Mouse (Mus musculus) Patski (cell line): ENCODE data around the gene Ube2b. TPM values are rescaled to one million over a fixed set of nuclear protein-coding genes. Genes with fewer than 3 reads are reported as not detected.

Experiments used
- ATAC-seq: fragments of 100-300 bp; one replicate; pipeline ENCODE4 v1.8.0; 2021
- CTCF ChIA-PET: fragments of 350-600 bp; sonication (Branson Sonifier 250); formaldehyde crosslinking; loops from one replicate; lab custom pipeline; 2022; ENCODE audit warnings: inconsistent platforms; lab: Charles Lee
- POLR2A ChIA-PET: fragments of 350-600 bp; sonication (Branson Sonifier 250); formaldehyde crosslinking; loops from one replicate; lab custom pipeline; 2022; ENCODE audit warnings: antibody characterized with exemption, inconsistent platforms; lab: Charles Lee
- DNase-seq: peaks from one replicate; pipeline ENCODE4 v3.0.0-alpha.2; 2011; ENCODE audit warnings: low read depth, low spot score
- H3K27me3 ChIP-seq: fragments of 371-371 bp; one replicate; pipeline ENCODE4 v1.5.1; 2021
- CTCF ChIP-seq: fragments of 100-300 bp; IDR thresholded peaks from one replicate; pipeline ENCODE4 v1.5.1; 2021
- in situ Hi-C: fragments of 300-500 bp; cut with MboI; formaldehyde crosslinking; loops from 3 replicates; pipeline ENCODE4 v1.11.1; 2018; ENCODE audit warnings: low pct_unique_long_range_greater_than_20kb, mixed read lengths
- polyA plus RNA-seq: library from polyadenylated mRNA; unstranded; gene quantifications from one replicate; pipeline ENCODE4 v1.2.3, GENCODE M21; 2021

Ube2b gene
- 227 TPM for polyA plus RNA-seq

GRCm38 (mm10) chr11:52000290-52000962 lies at the start of gene Ube2b:
TSS of gene Ube2b (minus strand) at chr11:52000762.
- TF ChIP-seq CTCF, result no peak
- DNase-seq, result peak; percentile 88

GRCm38 (mm10) chr11:52046446-52047165 lies 46.0 kb upstream of the Ube2b start:
- no peak for TF ChIP-seq CTCF
- ChIA-PET POLR2A (no interaction called here), CTCF (no interaction called here)
- ATAC-seq (no peak), DNase-seq (no peak)
- in situ Hi-C loops, result loop anchor here (25.0 kb wide), 1 partner anchor 291 kb away; no protein-coding TSS in a partner anchor
- no peaks in the 10 kb centered on the region for H3K27me3 ChIP-seq

More at GRCm38 (mm10) chr11:52000290-52000962, at the start of gene Ube2b:
- ATAC-seq, result peak; percentile 33
- H3K27me3 ChIP-seq, result no peaks in the 10 kb centered on the region
- in situ Hi-C loops, result no loop called here
- ChIA-PET CTCF (no interaction called here), POLR2A (interaction anchor here (0.8 to 1.8 kb wide), 3 partner anchors 36 to 144 kb away, joined by 3 to 4 read pairs (median 3); no protein-coding TSS in a partner anchor)

DNA sequence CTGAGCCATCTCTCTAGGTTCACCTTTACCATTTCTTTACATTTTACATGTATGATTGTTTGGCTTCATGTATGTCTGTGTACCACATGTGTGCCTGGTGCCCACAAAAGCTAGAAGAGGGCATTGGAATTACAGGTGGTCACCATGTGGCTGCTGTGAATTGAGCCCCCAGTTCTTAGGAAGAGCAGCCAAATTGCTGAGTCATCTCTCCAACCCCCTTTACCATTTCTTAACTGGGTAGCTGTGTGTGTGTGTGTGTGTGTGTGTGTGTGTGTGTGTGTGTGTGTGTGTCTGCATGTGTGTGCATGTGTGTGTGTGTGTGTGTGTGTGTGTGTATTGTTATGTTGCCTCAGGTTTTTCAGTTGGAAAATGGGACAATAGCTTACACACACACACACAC lies 43.6 kb upstream of the Ube2b start:
- in situ Hi-C loops, result loop anchor here (25.0 kb wide), 1 partner anchor 293 kb away; no protein-coding TSS in a partner anchor
- DNase-seq (no peak), ATAC-seq (no peak)
- TF ChIP-seq CTCF, result no peak
- ChIA-PET POLR2A (no interaction called here), CTCF (interaction anchor here (1.6 kb wide), 1 partner anchor 9 kb away, joined by 3 read pairs; no protein-coding TSS in a partner anchor)
- no peaks in the 10 kb centered on the region for H3K27me3 ChIP-seq

GRCm38 (mm10) chr11:52043224-52043623 lies 42.7 kb upstream of the Ube2b start:
- H3K27me3 ChIP-seq, result no peaks in the 10 kb centered on the region
- in situ Hi-C loops, result loop anchor here (25.0 kb wide), 1 partner anchor 294 kb away; no protein-coding TSS in a partner anchor
- CTCF ChIA-PET, result interaction anchor here (1.6 kb wide), 1 partner anchor 8 kb away, joined by 3 read pairs; no protein-coding TSS in a partner anchor
- POLR2A ChIA-PET, result no interaction called here
- no peak for ATAC-seq
- no peak for TF ChIP-seq CTCF
- DNase-seq, result no peak

GRCm38 (mm10) chr11:52037659-52038058 lies 37.1 kb upstream of the Ube2b start:
- no peaks in the 10 kb centered on the region for H3K27me3 ChIP-seq
- in situ Hi-C loops, result loop anchor here (25.0 kb wide), 1 partner anchor 300 kb away; no protein-coding TSS in a partner anchor
- CTCF ChIA-PET, result no interaction called here
- POLR2A ChIA-PET, result no interaction called here
- DNase-seq (no peak), ATAC-seq (no peak)
- TF ChIP-seq CTCF, result no peak

GRCm38 (mm10) chr11:52035905-52036304 lies 35.3 kb upstream of the Ube2b start:
- TF ChIP-seq CTCF, result no peak
- ATAC-seq, result no peak
- H3K27me3 ChIP-seq, result no peaks in the 10 kb centered on the region
- ChIA-PET CTCF (interaction anchor here (1.6 kb wide), 1 partner anchor 13 kb away, joined by 3 read pairs; no protein-coding TSS in a partner anchor), POLR2A (interaction anchor here (1.0 to 1.1 kb wide), 2 partner anchors 16 to 36 kb away, joined by 3 read pairs; no protein-coding TSS in a partner anchor)
- in situ Hi-C loops, result loop anchor here (25.0 kb wide), 1 partner anchor 301 kb away; no protein-coding TSS in a partner anchor
- no peak for DNase-seq

DNA sequence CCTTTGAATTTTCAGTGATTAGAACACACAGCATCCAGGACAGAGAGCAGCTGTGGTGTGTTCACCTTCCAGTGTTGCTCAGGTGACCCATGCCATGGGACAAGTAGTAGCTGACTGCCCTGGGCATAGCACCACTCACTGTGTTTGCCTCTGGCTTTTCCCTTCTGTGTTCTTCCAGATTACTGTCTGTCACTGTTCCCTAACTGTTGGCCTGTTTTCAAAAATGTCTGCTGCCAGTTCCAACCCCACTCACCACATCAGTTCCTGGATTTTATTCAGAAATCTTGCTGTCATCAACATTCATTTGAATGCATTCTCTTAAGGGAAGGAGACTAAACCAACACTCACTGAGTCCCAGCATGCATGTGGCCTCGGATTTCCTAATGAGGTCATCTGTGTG lies 33.4 kb upstream of the Ube2b start:
- ChIA-PET CTCF (no interaction called here), POLR2A (no interaction called here)
- DNase-seq (no peak), ATAC-seq (no peak)
- in situ Hi-C loops, result loop anchor here (25.0 kb wide), 1 partner anchor 303 kb away; no protein-coding TSS in a partner anchor
- no peaks in the 10 kb centered on the region for H3K27me3 ChIP-seq
- TF ChIP-seq CTCF, result no peak

- no peaks in the 10 kb centered on the region for H3K27me3 ChIP-seq
- no peak for DNase-seq
- POLR2A ChIA-PET, result interaction anchor here (0.6 kb wide), 1 partner anchor 82 kb away, joined by 4 read pairs; no protein-coding TSS in a partner anchor
- ATAC-seq, result no peak
- in situ Hi-C loops, result loop anchor here (25.0 kb wide), 1 partner anchor 305 kb away; no protein-coding TSS in a partner anchor
- CTCF ChIA-PET, result no interaction called here
- no peak for TF ChIP-seq CTCF
Measured at GRCm38 (mm10) chr11:52032356-52032755, 31.8 kb upstream of the Ube2b start.

DNA sequence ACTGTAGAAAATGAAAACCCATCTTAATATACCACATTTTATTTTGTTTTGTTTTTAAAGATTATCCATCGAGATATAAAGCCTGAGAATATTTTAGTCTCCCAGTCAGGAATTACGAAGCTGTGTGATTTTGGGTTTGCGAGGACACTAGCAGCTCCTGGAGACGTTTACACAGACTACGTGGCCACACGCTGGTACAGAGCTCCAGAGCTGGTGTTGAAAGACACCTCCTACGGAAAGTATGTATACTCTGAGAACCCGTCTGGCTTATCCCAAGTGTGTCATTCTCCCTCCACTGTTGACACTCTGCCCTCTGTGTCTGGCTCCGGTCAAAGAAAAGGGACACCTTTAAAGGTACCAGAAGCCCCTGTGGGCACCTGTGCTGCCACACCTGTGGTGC lies 17.7 kb upstream of the Ube2b start:
- no peak for DNase-seq
- ChIA-PET CTCF (no interaction called here), POLR2A (interaction anchor here (0.5 kb wide), 1 partner anchor 25 kb away, joined by 4 read pairs; no protein-coding TSS in a partner anchor)
- no peak for TF ChIP-seq CTCF
- ATAC-seq, result no peak
- in situ Hi-C loops, result no loop called here
- H3K27me3 ChIP-seq, result no peaks in the 10 kb centered on the region

DNA sequence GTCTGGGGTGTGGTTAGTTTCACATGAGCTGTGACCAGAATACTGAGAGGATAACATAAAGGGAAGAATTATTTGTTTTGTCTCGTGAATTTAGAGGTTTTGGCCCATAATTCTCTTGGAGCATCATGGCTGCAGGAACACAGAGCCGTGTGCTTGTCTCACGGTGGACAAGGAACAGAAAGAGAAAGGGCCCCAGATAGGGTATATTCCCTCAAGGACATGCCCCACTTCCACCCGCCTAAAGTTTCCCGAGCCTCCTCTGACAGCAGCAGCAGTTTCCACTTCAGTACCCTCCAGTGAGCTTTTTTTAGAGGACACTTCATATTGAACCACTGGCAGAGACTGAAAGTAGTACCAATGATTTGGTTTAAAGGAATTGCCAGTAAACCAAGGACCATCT lies 11.0 kb upstream of the Ube2b start:
- ChIA-PET POLR2A (no interaction called here), CTCF (no interaction called here)
- in situ Hi-C loops, result no loop called here
- H3K27me3 ChIP-seq, result no peaks in the 10 kb centered on the region
- TF ChIP-seq CTCF, result no peak
- DNase-seq, result no peak
- ATAC-seq, result no peak
